37 mouse cellular contexts compared by ENCODE assay signal in the genomic region with DNA sequence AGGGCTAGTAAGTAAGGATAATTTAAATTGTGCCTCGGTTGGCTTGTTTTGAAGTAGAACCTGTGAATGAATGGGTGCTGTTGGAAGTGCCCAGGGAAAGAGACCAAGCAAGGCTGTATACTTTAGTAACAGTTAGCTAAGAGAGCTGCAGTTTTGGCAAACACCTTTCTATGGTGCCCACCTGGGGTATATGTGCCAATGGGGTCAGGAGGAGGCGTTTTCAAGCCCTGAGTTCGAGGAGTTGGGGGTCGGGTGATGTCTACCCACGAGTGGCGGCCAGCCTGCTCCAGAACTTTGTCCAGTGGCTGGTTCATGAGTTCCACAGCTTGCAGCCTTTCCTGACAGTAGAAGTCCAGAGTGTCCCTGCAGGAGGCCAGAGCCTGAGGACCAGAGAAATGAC. TPM values are rescaled to one million over a fixed set of nuclear protein-coding genes. Genes with fewer than 3 reads are reported as not detected.
"Had no signal": no experiment of that assay in that cellular context is flagged by ENCODE, and none has a peak within 500 bp of the region (broad histone marks: within the 10 kb centered on the region; RNA-seq: fewer than 3 reads in every experiment).

No protein-coding gene starts in this region.

- H3K9me3 ChIP-seq: embryonic facial prominence, embryonic 10.5 days; embryonic facial prominence, embryonic 12.5 days; embryonic facial prominence, embryonic 13.5 days; embryonic facial prominence, embryonic 15.5 days; forebrain, embryonic 10.5 days; forebrain, embryonic 12.5 days; forebrain, embryonic 13.5 days; forebrain, embryonic 15.5 days had no signal

- H3K36me3 ChIP-seq: embryonic facial prominence, embryonic 10.5 days; embryonic facial prominence, embryonic 12.5 days; embryonic facial prominence, embryonic 13.5 days; embryonic facial prominence, embryonic 15.5 days; forebrain, embryonic 10.5 days; forebrain, embryonic 12.5 days; forebrain, embryonic 15.5 days had no signal

- H3K27ac ChIP-seq: embryonic facial prominence, embryonic 10.5 days; embryonic facial prominence, embryonic 12.5 days; embryonic facial prominence, embryonic 13.5 days; embryonic facial prominence, embryonic 15.5 days; forebrain, embryonic 10.5 days; forebrain, embryonic 12.5 days; forebrain, embryonic 13.5 days; forebrain, embryonic 15.5 days; gastrocnemius, adult 2 months; heart, adult 2 months had no signal

- H3K4me3 ChIP-seq: embryonic facial prominence, embryonic 10.5 days; embryonic facial prominence, embryonic 12.5 days; embryonic facial prominence, embryonic 13.5 days; embryonic facial prominence, embryonic 15.5 days; erythroblast, embryonic 14.5 days; forebrain, embryonic 10.5 days; forebrain, embryonic 12.5 days; forebrain, embryonic 13.5 days; forebrain, embryonic 15.5 days; gastrocnemius, adult 2 months; heart, adult 2 months had no signal

- H3K27me3 ChIP-seq: embryonic facial prominence, embryonic 12.5 days; embryonic facial prominence, embryonic 13.5 days; embryonic facial prominence, embryonic 15.5 days; forebrain, embryonic 15.5 days had no signal

- DNase-seq: cerebellum, adult 8-10 months; cerebellum, adult 9-10 months; cerebellum, adult 9-11 months; cerebellum, postnatal 10 days; cerebellum, postnatal 14 days; cerebellum, postnatal 25 days; cerebellum, postnatal 36 days; embryo, embryonic 11 days; forebrain, postnatal 0 days; gastrocnemius, adult 2 months; gastrocnemius, postnatal 10 days; gastrocnemius, postnatal 14 days; gastrocnemius, postnatal 25 days; gastrocnemius, postnatal 36 days; heart, adult 18-20 months; heart, adult 2 months had no signal

RNA-seq across cellular contexts. Expression of gene Ccdc105, which starts 3.9 kb away (rescaled TPM):
- total RNA-seq: common myeloid progenitor, adult 5-6 weeks; forebrain, postnatal 0 days; gastrocnemius, adult 18-20 months; gastrocnemius, adult 2 months; gastrocnemius, adult 8-10 months; gastrocnemius, postnatal 10 days; gastrocnemius, postnatal 14 days; gastrocnemius, postnatal 25 days; gastrocnemius, postnatal 36 days; gastrocnemius, postnatal 4 days; granulocyte monocyte progenitor cell, adult 5-6 weeks; heart, adult 18-20 months; heart, adult 2 months had no signal
- polyA plus RNA-seq: erythroblast, embryonic 14.5 days; heart, adult 2 months had no signal

RNA-seq across cellular contexts. Expression of gene Casp14, which starts 30.9 kb away (rescaled TPM):
- total RNA-seq: common myeloid progenitor, adult 5-6 weeks; forebrain, postnatal 0 days; gastrocnemius, adult 18-20 months; gastrocnemius, adult 2 months; gastrocnemius, adult 8-10 months; gastrocnemius, postnatal 10 days; gastrocnemius, postnatal 14 days; gastrocnemius, postnatal 25 days; gastrocnemius, postnatal 36 days; gastrocnemius, postnatal 4 days; granulocyte monocyte progenitor cell, adult 5-6 weeks; heart, adult 18-20 months; heart, adult 2 months had no signal
- polyA plus RNA-seq: cerebellum, adult 2 months; cortical plate, adult 2 months; embryonic facial prominence, embryonic 10.5 days; embryonic facial prominence, embryonic 12.5 days; forebrain, embryonic 10.5 days; forebrain, embryonic 11.5 days; forebrain, embryonic 12.5 days; forebrain, embryonic 13.5 days; forebrain, embryonic 14.5 days; forebrain, embryonic 15.5 days; forebrain, embryonic 16.5 days; forebrain, postnatal 0 days; frontal cortex, adult 2 months; gonadal fat pad, adult 2 months; heart, adult 2 months had no signal

RNA-seq across cellular contexts. Expression of gene Slc1a6, which starts 31.4 kb away (rescaled TPM):
- total RNA-seq: common myeloid progenitor, adult 5-6 weeks; gastrocnemius, adult 18-20 months; gastrocnemius, adult 2 months; gastrocnemius, adult 8-10 months; gastrocnemius, postnatal 25 days; gastrocnemius, postnatal 36 days; granulocyte monocyte progenitor cell, adult 5-6 weeks; heart, adult 18-20 months; heart, adult 2 months had no signal
- polyA plus RNA-seq: erythroblast, embryonic 14.5 days had no signal
